ENCODE assay signal across 20 mouse cellular contexts in genomic region chr8:95084744-95085431, GRCm38 (mm10). TPM values are rescaled to one million over a fixed set of nuclear protein-coding genes. Genes with fewer than 3 reads are reported as not detected.
DNase-seq lines count a peak whose midpoint lies in the region; ATAC-seq and TF ChIP-seq lines count a peak whose summit lies in the region.
"Had no signal": no experiment of that assay in that cellular context is flagged by ENCODE, and none has a peak within 500 bp of the region (broad histone marks: within the 10 kb centered on the region; RNA-seq: fewer than 3 reads in every experiment).

No protein-coding gene starts in this region.

- TF ChIP-seq CTCF in stomach, postnatal 0 days (IDR thresholded peaks at IDR 0.05; ENCODE audit: low read depth) = no peak

- peaks cover 61% of the 10 kb centered on the region for H3K36me3 ChIP-seq in forebrain, embryonic 10.5 days (replicated peaks)
- peaks cover 49% of the 10 kb centered on the region for H3K36me3 ChIP-seq in forebrain, embryonic 15.5 days
- peaks cover 46% of the 10 kb centered on the region for H3K36me3 ChIP-seq in limb, embryonic 14.5 days (ENCODE audit: control insufficient read depth, insufficient read depth, low read length)
- peaks cover 67% of the 10 kb centered on the region for H3K36me3 ChIP-seq in limb, embryonic 10.5 days
- no peaks in the 10 kb centered on the region for H3K36me3 ChIP-seq in stomach, embryonic 16.5 days (ENCODE audit: control insufficient read depth, insufficient read depth, low read length)
- peaks cover 11% of the 10 kb centered on the region; the same call in 1 of the 2 replicates for H3K36me3 ChIP-seq in stomach, postnatal 0 days (ENCODE audit: control insufficient read depth, insufficient read depth, low read length)

- peaks cover 24% of the 10 kb centered on the region for H3K4me1 ChIP-seq in forebrain, embryonic 10.5 days
- peaks cover 27% of the 10 kb centered on the region for H3K4me1 ChIP-seq in forebrain, embryonic 15.5 days
- H3K4me1 ChIP-seq in limb, embryonic 14.5 days (ENCODE audit: control insufficient read depth, insufficient read depth, low read length) = peaks cover 6% of the 10 kb centered on the region
- peaks cover 19% of the 10 kb centered on the region for H3K4me1 ChIP-seq in limb, embryonic 10.5 days
- H3K4me1 ChIP-seq in stomach, embryonic 16.5 days (ENCODE audit: control insufficient read depth, insufficient read depth, low read length) = peaks cover 8% of the 10 kb centered on the region; the same call in 1 of the 2 replicates
- H3K4me1 ChIP-seq in stomach, postnatal 0 days (replicated peaks; ENCODE audit: control insufficient read depth, insufficient read depth) = no peaks in the 10 kb centered on the region

- 88% methylated on average over 10 of the region's 10 CpGs for WGBS in forebrain, embryonic 10.5 days
- WGBS in forebrain, embryonic 15.5 days = 90% methylated on average over 10 of the region's 10 CpGs
- 81% methylated on average over 10 of the region's 10 CpGs for WGBS in limb, embryonic 14.5 days
- WGBS in limb, embryonic 10.5 days = 86% methylated on average over 10 of the region's 10 CpGs
- WGBS in stomach, embryonic 16.5 days = 79% methylated on average over 10 of the region's 10 CpGs
- WGBS in stomach, postnatal 0 days = 79% methylated on average over 10 of the region's 10 CpGs

- TF ChIP-seq EP300 in stomach, postnatal 0 days (optimal IDR thresholded peaks at IDR 0.05) = no peak

- no peak for TF ChIP-seq POLR2A in limb, embryonic 14.5 days (IDR thresholded peaks at IDR 0.05; ENCODE audit: borderline replicate concordance, extremely low read depth, insufficient read depth, insufficient read length)

- peak overlapping the region; percentile 58 for H3K27ac ChIP-seq in forebrain, embryonic 10.5 days
- no peak overlapping the region for H3K27ac ChIP-seq in forebrain, embryonic 15.5 days (replicated peaks)
- H3K27ac ChIP-seq in limb, embryonic 14.5 days (replicated peaks; ENCODE audit: low read depth, low read length) = no peak overlapping the region
- H3K27ac ChIP-seq in limb, embryonic 10.5 days = no peak overlapping the region
- no peak overlapping the region; the same call in 1 of the 2 replicates for H3K27ac ChIP-seq in stomach, embryonic 16.5 days (ENCODE audit: low read length)
- no peak overlapping the region for H3K27ac ChIP-seq in stomach, postnatal 0 days (replicated peaks)
- H3K27ac ChIP-seq: heart, adult 2 months; macrophage had no signal

- H3K4me2 ChIP-seq in forebrain, embryonic 15.5 days (replicated peaks) = no peak overlapping the region
- no peak overlapping the region for H3K4me2 ChIP-seq in limb, embryonic 14.5 days (replicated peaks; ENCODE audit: low read depth, low read length, severe bottlenecking)
- no peak overlapping the region for H3K4me2 ChIP-seq in stomach, embryonic 16.5 days (ENCODE audit: low read depth, low read length)
- H3K4me2 ChIP-seq in stomach, postnatal 0 days (replicated peaks; ENCODE audit: low read depth) = no peak overlapping the region

- DNase-seq in forebrain, embryonic 10.5 days (ENCODE audit: extremely low spot score, low spot score) = no peak
- no peak for DNase-seq in limb, embryonic 14.5 days (ENCODE audit: low spot score)
- DNase-seq in limb, embryonic 10.5 days (ENCODE audit: low spot score) = no peak
- no peak for DNase-seq in stomach, postnatal 0 days (ENCODE audit: low spot score)
- DNase-seq in MN1 (ENCODE audit: low spot score) = no peak
- no peak for DNase-seq in kidney, adult 11 months
- DNase-seq: adrenal gland, postnatal 36 days; gastrocnemius, postnatal 10 days; heart, adult 2 months; heart, postnatal 14 days; kidney, adult 9 months; kidney, postnatal 4 days; midbrain, embryonic 14.5 days; right cerebral cortex, adult 18-20 months; thymus, postnatal 14 days had no signal

- no peak overlapping the region for H3K9ac ChIP-seq in forebrain, embryonic 15.5 days (replicated peaks)
- H3K9ac ChIP-seq in limb, embryonic 14.5 days (ENCODE audit: low read depth, low read length, severe bottlenecking) = 0 out of 2 replicates have a peak overlapping the region, but pooled peaks have one; percentile 25
- H3K9ac ChIP-seq in stomach, embryonic 16.5 days (ENCODE audit: low read length) = 0 out of 2 replicates have a peak overlapping the region, but pooled peaks have one; percentile 0
- H3K9ac ChIP-seq in stomach, postnatal 0 days (ENCODE audit: low read length) = no peak overlapping the region; the same call in 1 of the 2 replicates

- no peaks in the 10 kb centered on the region for H3K27me3 ChIP-seq in forebrain, embryonic 10.5 days (ENCODE audit: poor library complexity, severe bottlenecking)
- no peaks in the 10 kb centered on the region for H3K27me3 ChIP-seq in forebrain, embryonic 15.5 days
- no peaks in the 10 kb centered on the region for H3K27me3 ChIP-seq in limb, embryonic 14.5 days (ENCODE audit: control insufficient read depth, insufficient read depth, low read length)
- H3K27me3 ChIP-seq in limb, embryonic 10.5 days (ENCODE audit: low read depth, poor library complexity, severe bottlenecking) = no peaks in the 10 kb centered on the region
- H3K27me3 ChIP-seq in stomach, embryonic 16.5 days (ENCODE audit: control insufficient read depth, insufficient read depth, low read length) = no peaks in the 10 kb centered on the region
- no peaks in the 10 kb centered on the region for H3K27me3 ChIP-seq in stomach, postnatal 0 days (ENCODE audit: control insufficient read depth, insufficient read depth, low read length)

- H3K9me3 ChIP-seq in forebrain, embryonic 10.5 days = no peaks in the 10 kb centered on the region
- H3K9me3 ChIP-seq in forebrain, embryonic 15.5 days = no peaks in the 10 kb centered on the region
- no peaks in the 10 kb centered on the region for H3K9me3 ChIP-seq in limb, embryonic 14.5 days (ENCODE audit: control insufficient read depth, low read length)
- no peaks in the 10 kb centered on the region for H3K9me3 ChIP-seq in limb, embryonic 10.5 days (replicated peaks)
- no peaks in the 10 kb centered on the region for H3K9me3 ChIP-seq in stomach, embryonic 16.5 days (replicated peaks; ENCODE audit: control insufficient read depth, low read length)
- H3K9me3 ChIP-seq in stomach, postnatal 0 days (ENCODE audit: control insufficient read depth, low read length) = no peaks in the 10 kb centered on the region

- ATAC-seq in forebrain, embryonic 15.5 days (replicated peaks) = no peak
- ATAC-seq in limb, embryonic 14.5 days (ENCODE audit: low FRiP score, low read depth) = no peak
- no peak for ATAC-seq in stomach, embryonic 16.5 days (ENCODE audit: insufficient read depth, low FRiP score)
- no peak for ATAC-seq in stomach, postnatal 0 days (ENCODE audit: low FRiP score, low TSS enrichment)
- ATAC-seq: CD4-positive, CD25-positive, alpha-beta regulatory T cell, adult 4 months had no signal

- H3K4me3 ChIP-seq in forebrain, embryonic 10.5 days = no peak overlapping the region
- no peak overlapping the region for H3K4me3 ChIP-seq in forebrain, embryonic 15.5 days
- no peak overlapping the region for H3K4me3 ChIP-seq in limb, embryonic 14.5 days (replicated peaks; ENCODE audit: low read length)
- no peak overlapping the region for H3K4me3 ChIP-seq in limb, embryonic 10.5 days
- no peak overlapping the region for H3K4me3 ChIP-seq in stomach, embryonic 16.5 days (replicated peaks; ENCODE audit: low read length)
- H3K4me3 ChIP-seq in stomach, postnatal 0 days (ENCODE audit: low read depth, low read length) = no peak overlapping the region
- H3K4me3 ChIP-seq: heart, adult 2 months had no signal

RNA-seq across cellular contexts. Expression of gene Katnb1, which starts 3.9 kb away (rescaled TPM):
- polyA plus RNA-seq in forebrain, embryonic 10.5 days (2016; fragmentation: Nextera tagmentation; extraction: Ambion mirVana) = 30.7 and 33.1 TPM in 2 replicates
- polyA plus RNA-seq in forebrain, embryonic 15.5 days (2015; fragmentation: Nextera tagmentation; extraction: Ambion mirVana) = 41.8 and 42.3 TPM in 2 replicates
- polyA plus RNA-seq in limb, embryonic 14.5 days (2012; rRNA removed) = 31.6 and 39.4 TPM in 2 replicates
- 21.4 and 21.6 TPM in 2 replicates for polyA plus RNA-seq in limb, embryonic 14.5 days (2014; fragmentation: Nextera tagmentation; extraction: Ambion mirVana)
- polyA plus RNA-seq in limb, embryonic 10.5 days (2016; fragmentation: Nextera tagmentation; extraction: Ambion mirVana) = 29.4 and 33.3 TPM in 2 replicates
- polyA plus RNA-seq in stomach, embryonic 16.5 days (2015; fragmentation: Nextera tagmentation; extraction: Ambion mirVana) = 21.2 TPM in 2 replicates
- 11.6 and 12.4 TPM in 2 replicates for polyA plus RNA-seq in stomach, postnatal 0 days (2015; fragmentation: Nextera tagmentation; extraction: Ambion mirVana)

RNA-seq across cellular contexts. Expression of gene Drc7, which starts 30.0 kb away (rescaled TPM):
- polyA plus RNA-seq in forebrain, embryonic 10.5 days (2016; fragmentation: Nextera tagmentation; extraction: Ambion mirVana) = 0.18 and 0.24 TPM in 2 replicates
- polyA plus RNA-seq in forebrain, embryonic 15.5 days (2015; fragmentation: Nextera tagmentation; extraction: Ambion mirVana) = 0.96 and 1.4 TPM in 2 replicates
- polyA plus RNA-seq in limb, embryonic 14.5 days (2012; rRNA removed) = 0.10 and 0.12 TPM in 2 replicates
- polyA plus RNA-seq in limb, embryonic 14.5 days (2014; fragmentation: Nextera tagmentation; extraction: Ambion mirVana) = 0.26 TPM in 1 of 2 replicates, not detected in the other
- 0.23 TPM in 2 replicates for polyA plus RNA-seq in limb, embryonic 10.5 days (2016; fragmentation: Nextera tagmentation; extraction: Ambion mirVana)
- polyA plus RNA-seq in stomach, embryonic 16.5 days (2015; fragmentation: Nextera tagmentation; extraction: Ambion mirVana) = 0.14 TPM in 1 of 2 replicates, not detected in the other
- 0.04 TPM in 1 of 2 replicates, not detected in the other for polyA plus RNA-seq in stomach, postnatal 0 days (2015; fragmentation: Nextera tagmentation; extraction: Ambion mirVana)
- polyA plus RNA-seq: CD4-positive, CD25-positive, alpha-beta regulatory T cell, adult 4 months; embryonic facial prominence, embryonic 11.5 days; macrophage had no signal

Comparison
In these comparisons a context has a peak if more than half of its experiments do, and no peak if none do; other contexts are left out.
1. H3K9ac ChIP-seq: peak in limb, embryonic 14.5 days (single experiment) and stomach, embryonic 16.5 days (single experiment); none in forebrain, embryonic 15.5 days (single experiment) and stomach, postnatal 0 days (single experiment).